12 mouse cellular contexts compared by ENCODE assay signal in genomic region chr11:8659851-8660250, GRCm38 (mm10). TPM values are rescaled to one million over a fixed set of nuclear protein-coding genes. Genes with fewer than 3 reads are reported as not detected.
DNase-seq lines count a peak whose midpoint lies in the region; ATAC-seq lines count a peak whose summit lies in the region.
"Had no signal": no experiment of that assay in that cellular context is flagged by ENCODE, and none has a peak within 500 bp of the region (broad histone marks: within the 10 kb centered on the region; RNA-seq: fewer than 3 reads in every experiment).

No protein-coding gene starts in this region.

- H3K9ac ChIP-seq in lung, embryonic 15.5 days, result no peak overlapping the region
- peak overlapping the region; percentile 30 for H3K9ac ChIP-seq in heart, embryonic 14.5 days (ENCODE audit: low read length)
- H3K9ac ChIP-seq: liver, embryonic 14.5 days had no signal

- H3K27me3 ChIP-seq in lung, embryonic 15.5 days, result no peaks in the 10 kb centered on the region
- H3K27me3 ChIP-seq in heart, embryonic 14.5 days (ENCODE audit: control insufficient read depth, insufficient read depth, low read length), result peaks cover 2% of the 10 kb centered on the region; the same call in 1 of the 2 replicates

- H3K4me2 ChIP-seq in lung, embryonic 15.5 days, result peak overlapping the region; percentile 35
- peak overlapping the region; percentile 16; the same call in 1 of the 2 replicates for H3K4me2 ChIP-seq in heart, embryonic 14.5 days (ENCODE audit: low read length)

- peak; percentile 97 for DNase-seq in heart, adult 11 months
- no peak for DNase-seq in heart, postnatal 36 days
- no peak for DNase-seq in lung, adult 18-20 months
- no peak for DNase-seq in urinary bladder, postnatal 4 days (ENCODE audit: low spot score in 2 of 2)
- DNase-seq in natural killer cell, adult 2 months (ENCODE audit: low spot score in 2 of 2), result no peak
- DNase-seq: cerebellum, adult 2 months; kidney, adult 11 months had no signal

- H3K4me3 ChIP-seq in lung, embryonic 15.5 days, result no peak overlapping the region
- H3K4me3 ChIP-seq in heart, embryonic 14.5 days (ENCODE audit: control insufficient read depth in 1 of 2, insufficient read depth in 1 of 2, low read depth in 1 of 2, low read length in 2 of 2), result no peak overlapping the region
- no peak overlapping the region for H3K4me3 ChIP-seq in macrophage (ENCODE audit: inconsistent target)

- no peaks in the 10 kb centered on the region for H3K9me3 ChIP-seq in lung, embryonic 15.5 days
- no peaks in the 10 kb centered on the region for H3K9me3 ChIP-seq in heart, embryonic 14.5 days (ENCODE audit: control insufficient read depth, low read length)

- intact Hi-C loops in heart, postnatal 36 days (cut with DNase I), result no loop called here

- peaks cover 73% of the 10 kb centered on the region for H3K4me1 ChIP-seq in lung, embryonic 15.5 days
- H3K4me1 ChIP-seq in heart, embryonic 14.5 days (ENCODE audit: control insufficient read depth in 2 of 2, insufficient read depth in 2 of 2, low read length in 2 of 2), result peaks cover 9 to 36% of the 10 kb centered on the region in 2 experiments

- peaks cover 8% of the 10 kb centered on the region; the same call in 1 of the 2 replicates for H3K36me3 ChIP-seq in lung, embryonic 15.5 days
- H3K36me3 ChIP-seq in heart, embryonic 14.5 days (ENCODE audit: control insufficient read depth, insufficient read depth, low read length), result peaks cover 6% of the 10 kb centered on the region; the same call in 1 of the 2 replicates
- H3K36me3 ChIP-seq in macrophage (ENCODE audit: inconsistent target), result no peaks in the 10 kb centered on the region; the same call in 1 of the 2 replicates

- peak overlapping the region; percentile 28; the same call in 1 of the 2 replicates for H3K27ac ChIP-seq in lung, embryonic 15.5 days
- H3K27ac ChIP-seq in heart, embryonic 14.5 days (replicated peaks in 1 of 2; ENCODE audit: control insufficient read depth in 1 of 2, insufficient read depth in 1 of 2, low read depth in 2 of 2, low read length in 2 of 2), result peak overlapping the region in 1 of 2 experiments; percentile 25; a peak in 1 of 4 replicates
- H3K27ac ChIP-seq in macrophage, result peak overlapping the region; percentile 96
- H3K27ac ChIP-seq: liver, embryonic 14.5 days had no signal

- H3K79me2 ChIP-seq in macrophage (ENCODE audit: inconsistent target), result peaks cover 95% of the 10 kb centered on the region

- WGBS in lung, embryonic 15.5 days, result 27% methylated on average over 9 of the region's 9 CpGs
- WGBS in heart, embryonic 14.5 days, result 25% methylated on average over 9 of the region's 9 CpGs
- WGBS in macrophage (ENCODE audit: missing documents), result 18% methylated on average over 8 of the region's 9 CpGs

- no peak for ATAC-seq in lung, embryonic 15.5 days (ENCODE audit: borderline replicate concordance, extremely low read depth, low FRiP score, low TSS enrichment)
- ATAC-seq in heart, embryonic 14.5 days (ENCODE audit: insufficient number of reproducible peaks, insufficient read depth, low FRiP score, low read depth), result no peak
- ATAC-seq: forebrain, embryonic 16.5 days had no signal

RNA-seq across cellular contexts. Expression of gene Tns3, which starts 4.5 kb away (rescaled TPM):
- total RNA-seq in heart, postnatal 36 days (2021), result 10 to 100 TPM; 18.9 to 24.0 TPM
- polyA plus RNA-seq in lung, embryonic 15.5 days (2015; fragmentation: Nextera tagmentation; extraction: Ambion mirVana), result 48.5 and 55.9 TPM in 2 replicates
- polyA plus RNA-seq in heart, embryonic 14.5 days (2014; fragmentation: Nextera tagmentation; extraction: Ambion mirVana), result 9.3 and 14.1 TPM in 2 replicates
- 100 to 1,000 TPM; 135 to 354 (median 226) TPM for total RNA-seq in macrophage (2018; cell fraction: chromatin; rRNA removed)
- 100 to 1,000 TPM in 18 of 26 experiments, 10 to 100 TPM in 8; 75.9 to 159 (median 107) TPM for total RNA-seq in macrophage (2018; cell fraction: cytosol; rRNA removed)
- total RNA-seq in macrophage (2018; cell fraction: nucleus; rRNA removed), result 100 to 1,000 TPM; 103 to 320 (median 161) TPM
- 60.8 to 91.8 TPM (median 81.9 TPM) in 3 replicates for polyA plus RNA-seq in macrophage (2018)
